Mouse (Mus musculus): Measurements from ENCODE around the gene Cbx8.

DNA sequence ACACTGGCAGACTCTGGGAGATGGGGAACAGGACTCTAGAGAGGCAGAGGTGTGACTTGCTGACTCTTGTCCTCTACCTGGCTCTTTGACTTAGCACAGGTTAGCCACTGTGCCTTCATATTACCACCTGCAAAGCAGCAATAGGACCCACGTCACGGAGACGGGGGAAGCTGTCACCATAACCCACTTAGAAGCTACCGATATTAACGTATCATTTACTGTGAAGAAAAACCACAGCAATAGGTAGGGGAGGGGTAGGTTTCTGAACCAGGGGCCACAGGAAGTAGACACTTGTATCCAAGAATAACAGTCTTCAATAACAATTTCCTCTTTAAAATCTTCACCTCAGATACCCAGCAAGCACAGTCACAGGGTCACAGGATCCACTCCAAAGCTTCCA lies 35.0 kb upstream of the Cbx8 start:
- TF ChIP-seq CTCF (IDR thresholded peaks at IDR 0.05; ENCODE audit: borderline replicate concordance, insufficient read depth, low read length) (no peak), POLR2A (IDR thresholded peaks at IDR 0.05; ENCODE audit: low read depth, low read length) (no peak)
